Mouse (Mus musculus) left cerebral cortex, adult 8-10 months (tissue): ENCODE data around the gene Zfp786. TPM values are rescaled to one million over a fixed set of nuclear protein-coding genes. Genes with fewer than 3 reads are reported as not detected.
"Not testable (repeated sequence)": the region's sequence is repeated elsewhere in the genome, so short reads cannot be mapped to it uniquely, and the experiment has no call there.

Source experiments
- DNase-seq, 2 experiments: peaks; one replicate each; pipeline ENCODE4 v3.0.0; 2022; ENCODE audit warnings: low spot score in 2 of 2
- total RNA-seq, 4 experiments: library from RNA; stranded (reverse); gene quantifications; 2 replicates each; pipeline ENCODE4 v1.2.4; 2022

The Zfp786 gene
- total RNA-seq = 1 to 10 TPM; 5.5 to 7.1 (median 6.1) TPM

GRCm38 (mm10) chr6:47830104-47831078 is at the start of gene Zfp786:
Gene Zfp786, minus strand, starts transcription at chr6:47830867.
- DNase-seq = peak; percentile 77 to 84

GRCm38 (mm10) chr6:47880166-47880565 is 49.5 kb upstream of the Zfp786 start:
- DNase-seq = no peak

GRCm38 (mm10) chr6:47879049-47879716 is 48.5 kb upstream of the Zfp786 start:
- DNase-seq = no peak

GRCm38 (mm10) chr6:47878593-47878992 is 47.9 kb upstream of the Zfp786 start:
- DNase-seq = no peak

GRCm38 (mm10) chr6:47878133-47878514 is 47.5 kb upstream of the Zfp786 start:
- no peak for DNase-seq

GRCm38 (mm10) chr6:47877461-47878132 is 46.9 kb upstream of the Zfp786 start:
- DNase-seq = peak; percentile 83 to 86

GRCm38 (mm10) chr6:47877058-47877457 is 46.4 kb upstream of the Zfp786 start, which contains the start of gene Zfp282:
Gene Zfp282, plus strand, starts transcription at chr6:47877204.
- DNase-seq = no peak

GRCm38 (mm10) chr6:47872266-47872665 is 41.6 kb upstream of the Zfp786 start:
- no peak for DNase-seq

GRCm38 (mm10) chr6:47857729-47858128 is 27.1 kb upstream of the Zfp786 start:
- DNase-seq = not testable (repeated sequence)

- DNase-seq = no peak
Measured at GRCm38 (mm10) chr6:47857241-47857640, 26.6 kb upstream of the Zfp786 start.

GRCm38 (mm10) chr6:47845779-47846178 is 15.1 kb upstream of the Zfp786 start:
- DNase-seq = no peak

GRCm38 (mm10) chr6:47842337-47842736 is 11.7 kb upstream of the Zfp786 start:
- DNase-seq = no peak

- no peak for DNase-seq
Measured at GRCm38 (mm10) chr6:47841831-47842230, 11.2 kb upstream of the Zfp786 start.

GRCm38 (mm10) chr6:47841077-47841476 is 10.4 kb upstream of the Zfp786 start:
- no peak for DNase-seq

- DNase-seq = no peak
Measured at GRCm38 (mm10) chr6:47837630-47838029, 7.0 kb upstream of the Zfp786 start.

GRCm38 (mm10) chr6:47835984-47836521 is 5.4 kb upstream of the Zfp786 start:
- peak; percentile 24 to 49 for DNase-seq

- DNase-seq = peak; percentile 92 to 95
Measured at GRCm38 (mm10) chr6:47835482-47835983, 4.9 kb upstream of the Zfp786 start, which contains the start of gene Zfp398. Gene Zfp398, plus strand, starts transcription at chr6:47835661.

GRCm38 (mm10) chr6:47832220-47832619 is 1.6 kb upstream of the Zfp786 start:
- DNase-seq = no peak

- no peak for DNase-seq
Measured at GRCm38 (mm10) chr6:47828950-47829349, 1.7 kb downstream of the Zfp786 start.

- no peak for DNase-seq
Measured at GRCm38 (mm10) chr6:47827462-47827861, 3.2 kb downstream of the Zfp786 start.

- no peak for DNase-seq
Measured at GRCm38 (mm10) chr6:47824241-47824640, 6.4 kb downstream of the Zfp786 start.
